Comparison of ENCODE assay signal across 8 mouse cellular contexts in the genomic region with DNA sequence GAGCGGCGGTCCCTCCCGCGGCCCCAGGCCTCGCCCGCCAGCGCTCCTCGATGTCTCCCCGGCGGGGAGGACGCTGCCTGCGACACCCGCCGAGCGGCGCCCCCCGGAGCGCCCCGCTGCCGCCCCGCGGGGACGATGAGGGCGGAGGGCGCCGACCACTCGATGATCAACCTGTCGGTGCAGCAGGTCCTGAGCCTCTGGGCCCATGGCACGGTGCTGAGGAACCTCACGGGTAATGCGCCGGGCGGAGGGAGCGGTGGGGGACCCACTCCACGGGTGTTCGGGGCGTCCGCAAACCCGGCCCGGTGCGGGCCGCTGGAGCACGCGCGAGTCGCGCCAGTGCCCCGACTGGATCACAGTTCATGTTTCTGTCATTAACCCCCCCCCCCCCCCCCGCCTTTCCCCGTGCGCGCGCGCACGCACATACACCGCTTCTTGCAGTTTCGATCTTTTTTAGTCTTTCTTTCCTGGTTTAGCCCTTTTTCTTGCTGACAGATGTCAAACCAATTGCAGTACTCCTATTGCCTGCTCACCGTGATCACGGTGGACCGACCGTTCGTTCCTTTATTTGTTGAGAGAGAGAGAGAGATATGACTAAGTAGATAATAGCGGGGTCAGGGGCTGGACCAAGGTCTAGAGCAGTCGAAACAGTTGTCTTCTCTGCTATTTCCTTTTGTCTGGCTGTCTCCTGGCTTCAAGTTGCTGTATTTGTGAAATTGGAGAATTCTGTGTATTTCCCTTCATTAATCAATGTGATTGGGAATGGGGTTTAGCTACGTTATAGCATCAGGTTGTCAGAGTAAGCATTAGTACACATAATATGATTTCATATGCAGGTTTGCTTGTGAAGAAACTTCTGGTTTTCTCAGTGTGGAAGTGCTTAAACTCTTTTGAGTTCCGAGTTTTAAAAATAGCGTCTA. TPM values are rescaled to one million over a fixed set of nuclear protein-coding genes. Genes with fewer than 3 reads are reported as not detected.
DNase-seq lines count a peak whose midpoint lies in the region; ATAC-seq and TF ChIP-seq lines count a peak whose summit lies in the region.

No protein-coding gene starts in this region.

- peak; percentile 2 for ATAC-seq in liver, embryonic 13.5 days (ENCODE audit: low read depth)
- ATAC-seq in neural tube, embryonic 13.5 days (ENCODE audit: low read depth): peak; percentile 64

- peak; percentile 67 to 74 for DNase-seq in B cell, adult 2 months
- peak; percentile 68 for DNase-seq in adrenal gland, adult 2 months
- peak; percentile 29 for DNase-seq in embryo, embryonic 11.5 days (ENCODE audit: low read depth, low spot score)
- DNase-seq in heart, adult 18-20 months: peak; percentile 52 to 70
- peak; percentile 64 for DNase-seq in kidney, adult 18-20 months
- DNase-seq in liver, embryonic 13.5 days: peak; percentile 5
- DNase-seq in thymus, adult 2 months: peak; percentile 67

- H3K9me3 ChIP-seq in liver, embryonic 13.5 days (replicated peaks): no peaks in the 10 kb centered on the region
- H3K9me3 ChIP-seq in neural tube, embryonic 13.5 days: no peaks in the 10 kb centered on the region

- H3K4me2 ChIP-seq in liver, embryonic 13.5 days: peak overlapping the region; percentile 96
- H3K4me2 ChIP-seq in neural tube, embryonic 13.5 days: peak overlapping the region; percentile 65

- WGBS in liver, embryonic 13.5 days (ENCODE audit: insufficient replicate concordance): 2% methylated on average over 66 of the region's 67 CpGs
- 2% methylated on average over 64 of the region's 67 CpGs for WGBS in neural tube, embryonic 13.5 days
- under 1% methylated on average over 64 of the region's 67 CpGs for WGBS in thymus, adult 2 months

- TF ChIP-seq POLR2A in thymus, adult 2 months (IDR thresholded peaks at IDR 0.05; ENCODE audit: control insufficient read depth, extremely low read depth, insufficient read depth, low read length, poor library complexity): no peak

- H3K27me3 ChIP-seq in liver, embryonic 13.5 days: no peaks in the 10 kb centered on the region
- no peaks in the 10 kb centered on the region for H3K27me3 ChIP-seq in neural tube, embryonic 13.5 days
- H3K27me3 ChIP-seq in thymus, adult 2 months (ENCODE audit: control insufficient read depth, insufficient read depth, low read length): no peaks in the 10 kb centered on the region

- peaks cover 43% of the 10 kb centered on the region for H3K4me1 ChIP-seq in liver, embryonic 13.5 days (replicated peaks)
- peaks cover 32% of the 10 kb centered on the region for H3K4me1 ChIP-seq in neural tube, embryonic 13.5 days (replicated peaks)
- peaks cover 7% of the 10 kb centered on the region for H3K4me1 ChIP-seq in thymus, adult 2 months (replicated peaks; ENCODE audit: control insufficient read depth, insufficient read depth, low read length)

- H3K36me3 ChIP-seq in liver, embryonic 13.5 days: no peaks in the 10 kb centered on the region
- H3K36me3 ChIP-seq in neural tube, embryonic 13.5 days: no peaks in the 10 kb centered on the region
- H3K36me3 ChIP-seq in thymus, adult 2 months (ENCODE audit: control insufficient read depth, insufficient read depth, low read length): no peaks in the 10 kb centered on the region

- H3K4me3 ChIP-seq in liver, embryonic 13.5 days (replicated peaks): peak overlapping the region; percentile 93
- peak overlapping the region; percentile 92 for H3K4me3 ChIP-seq in neural tube, embryonic 13.5 days
- H3K4me3 ChIP-seq in thymus, adult 2 months (ENCODE audit: control insufficient read depth, insufficient read depth, low read length): peak overlapping the region; percentile 98

- no peak; the same call in 1 of the 2 replicates for TF ChIP-seq CTCF in thymus, adult 2 months (IDR thresholded peaks at IDR 0.05; ENCODE audit: borderline replicate concordance, control insufficient read depth, extremely low read depth, insufficient read depth, low read length, poor library complexity)

- peak overlapping the region; percentile 83 for H3K27ac ChIP-seq in liver, embryonic 13.5 days
- H3K27ac ChIP-seq in neural tube, embryonic 13.5 days (replicated peaks): peak overlapping the region; percentile 94
- H3K27ac ChIP-seq in thymus, adult 2 months (ENCODE audit: control insufficient read depth, insufficient read depth, low read length): no peak overlapping the region

- peak overlapping the region; percentile 95 for H3K9ac ChIP-seq in liver, embryonic 13.5 days
- peak overlapping the region; percentile 99 for H3K9ac ChIP-seq in neural tube, embryonic 13.5 days

RNA-seq across cellular contexts. Expression of gene Tmem170b, which starts 0.6 kb away (rescaled TPM):
- 10 to 100 TPM; 16.6 to 22.1 TPM for total RNA-seq in adrenal gland, adult 2 months (2021)
- polyA plus RNA-seq in adrenal gland, adult 2 months (2012; rRNA removed): 5.6 and 10.1 TPM in 2 replicates
- 10 to 100 TPM; 23.1 to 24.9 TPM for total RNA-seq in heart, adult 18-20 months (2021)
- 4.5 and 5.9 TPM in 2 replicates for polyA plus RNA-seq in liver, embryonic 13.5 days (2015; fragmentation: Nextera tagmentation; extraction: Ambion mirVana)
- 31.4 and 31.6 TPM in 2 replicates for polyA plus RNA-seq in neural tube, embryonic 13.5 days (2015; fragmentation: Nextera tagmentation; extraction: Ambion mirVana)
- polyA plus RNA-seq in thymus, adult 2 months (2012; rRNA removed): 5.4 and 8.0 TPM in 2 replicates

Comparison
In these comparisons a context has a peak if more than half of its experiments do, and no peak if none do; other contexts are left out.
1. DNase-seq: peak in every context shown above with its lines; median percentile 70 in B cell, adult 2 months; 68 in adrenal gland, adult 2 months; 67 in thymus, adult 2 months; 64 in kidney, adult 18-20 months; 61 in heart, adult 18-20 months; 29 in embryo, embryonic 11.5 days; 5 in liver, embryonic 13.5 days.